Mouse (Mus musculus): ENCODE results near the gene Slco3a1.

Slco3a1 gene

DNA sequence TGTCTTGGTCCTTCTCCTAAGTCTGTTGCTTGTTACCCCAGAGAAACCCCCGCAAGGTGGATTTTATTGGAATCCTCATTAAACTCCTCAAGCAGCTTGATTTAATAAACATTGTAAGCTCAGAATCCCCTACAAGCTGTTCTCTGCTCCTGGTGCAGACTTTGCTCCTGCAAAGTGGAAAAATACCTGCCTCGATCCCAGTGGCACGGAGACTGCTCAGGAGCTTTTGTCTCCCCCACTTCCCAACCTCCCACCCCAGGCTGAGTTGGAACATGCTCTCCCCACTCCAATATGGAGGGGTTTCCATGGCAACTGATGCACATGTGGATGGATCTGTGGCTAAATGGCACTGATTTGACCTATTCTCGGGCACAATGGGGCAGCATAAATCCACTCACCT lies 268.0 kb downstream of the Slco3a1 start:
- CTCF ChIA-PET = no interaction called here
- POLR2A ChIA-PET = no interaction called here

DNA sequence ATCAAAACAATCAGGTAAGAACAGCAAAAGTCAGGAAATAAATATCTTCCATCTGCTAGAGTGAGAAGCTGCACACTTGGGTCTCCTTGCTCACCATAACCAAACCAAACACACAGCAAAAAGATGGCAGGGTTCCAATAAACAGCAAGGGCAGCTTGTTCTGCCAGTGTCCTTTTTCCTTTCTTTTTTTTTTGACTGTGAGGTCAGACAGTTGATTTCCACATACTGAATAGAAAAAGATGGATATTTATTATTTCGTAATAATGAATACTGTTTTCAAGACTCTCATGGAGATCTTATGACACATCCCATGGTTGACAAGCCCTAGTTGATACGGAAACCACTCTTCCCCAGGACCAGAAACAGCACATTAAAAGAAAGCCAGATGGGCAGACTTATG lies 274.2 kb downstream of the Slco3a1 start:
- CTCF ChIA-PET = no interaction called here
- POLR2A ChIA-PET = interaction anchor here in 1 of 4 experiments (0.6 kb wide), 1 partner anchor 1029 kb away, joined by 3 read pairs; the partner anchor contains the start of gene Sv2b

DNA sequence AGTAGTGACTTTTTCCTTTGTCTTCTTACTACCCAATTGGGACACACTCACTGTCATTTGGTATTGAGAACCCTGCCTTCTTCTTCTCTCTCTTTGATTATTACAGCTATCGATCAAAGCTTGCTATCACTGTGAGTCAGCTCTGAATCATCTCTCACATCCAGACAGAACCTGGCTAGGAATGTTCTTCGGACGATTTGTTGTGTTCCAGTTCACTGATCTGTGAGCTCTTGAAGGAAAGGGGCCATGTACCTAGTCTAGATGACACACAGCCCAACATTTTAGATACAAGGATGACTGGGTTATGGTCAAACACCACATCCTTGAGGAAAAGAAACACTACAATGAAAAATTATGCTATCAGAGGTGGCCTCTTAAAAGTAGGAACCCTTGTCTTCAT lies 275.2 kb downstream of the Slco3a1 start:
- CTCF ChIA-PET = no interaction called here
- POLR2A ChIA-PET = interaction anchor here in 1 of 4 experiments (0.8 kb wide), 1 partner anchor 15 kb away, joined by 3 read pairs; no protein-coding TSS in a partner anchor

DNA sequence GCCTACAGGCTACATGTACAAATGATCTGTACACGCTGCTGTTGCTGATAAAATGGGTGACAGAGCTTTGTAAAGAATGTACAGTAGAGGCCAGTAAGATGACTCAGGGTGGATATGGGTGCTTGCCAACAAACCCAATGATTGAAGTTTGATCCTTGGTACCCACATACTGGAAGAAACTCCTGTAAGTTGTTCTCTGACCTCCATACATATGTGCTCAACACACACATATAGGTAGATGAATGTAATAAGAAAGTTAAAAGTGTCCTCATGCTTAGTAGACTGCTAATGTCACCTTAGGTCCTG lies 284.5 kb downstream of the Slco3a1 start:
- POLR2A ChIA-PET = no interaction called here
- CTCF ChIA-PET = no interaction called here

DNA sequence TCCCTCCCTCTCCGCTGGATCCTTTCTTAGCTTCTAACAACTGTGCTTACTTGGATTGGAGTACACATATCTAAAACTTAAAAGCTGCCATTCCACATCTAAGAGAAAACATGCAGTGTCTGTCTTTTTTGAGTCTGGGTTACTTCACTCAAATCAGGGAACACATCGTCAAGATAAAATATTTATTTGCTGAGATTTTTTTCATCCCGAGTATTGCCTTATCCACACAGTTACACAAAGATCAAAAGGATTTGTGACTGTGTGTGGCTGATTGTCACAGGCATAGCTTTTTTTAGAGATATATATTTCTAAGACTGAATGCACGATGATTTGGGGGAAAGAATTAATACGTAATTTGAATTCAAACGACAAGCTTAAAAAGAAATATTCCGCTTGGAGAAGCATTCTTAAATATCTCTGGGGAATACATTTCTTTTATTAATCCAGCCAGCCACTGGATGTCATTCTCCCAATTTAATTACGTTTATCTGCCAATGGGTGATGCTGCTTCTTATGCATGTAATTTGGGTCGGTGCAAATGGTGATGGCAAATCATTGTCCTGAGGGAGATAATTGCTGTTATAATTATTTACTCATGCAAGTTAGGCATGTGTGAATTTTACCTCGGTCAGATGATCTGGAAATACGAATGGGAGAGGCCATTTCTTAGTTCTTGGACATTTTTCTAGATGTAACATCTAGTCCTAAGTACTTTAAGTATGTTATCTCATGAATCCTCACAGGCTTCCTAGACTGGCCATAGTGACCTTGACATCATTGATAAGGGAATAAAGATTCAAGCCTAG lies 285.1 kb downstream of the Slco3a1 start:
- POLR2A ChIA-PET = no interaction called here
- CTCF ChIA-PET = no interaction called here

DNA sequence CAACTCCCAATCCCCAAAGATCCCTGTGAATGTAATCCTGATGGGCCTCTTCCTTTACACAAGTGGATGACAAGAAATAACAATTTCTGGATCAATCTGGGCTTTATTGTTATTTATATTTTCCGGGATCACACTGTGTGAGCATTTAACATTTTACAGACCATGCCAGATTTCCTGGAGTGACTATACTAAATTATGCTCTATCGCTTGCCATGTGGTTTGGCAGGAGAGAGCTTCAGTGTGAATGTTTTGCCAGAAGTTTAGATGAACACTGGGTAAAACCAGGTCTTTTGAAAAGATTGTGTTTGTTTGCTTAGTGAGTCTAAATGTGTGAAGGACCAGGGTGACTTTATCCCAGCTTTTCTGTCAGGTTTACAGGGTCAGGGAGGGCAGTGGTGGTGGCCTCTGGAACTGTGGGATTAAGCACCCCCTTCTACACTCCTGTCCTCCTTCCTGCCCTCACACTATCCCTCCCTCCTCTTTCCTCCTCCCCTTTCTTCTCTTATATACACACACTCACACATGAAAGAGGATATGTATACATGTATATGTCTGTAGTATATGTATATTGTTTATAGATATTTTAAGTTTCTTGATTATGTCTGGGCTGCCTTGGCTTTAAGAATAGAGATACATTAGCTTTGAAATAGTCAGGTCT lies 287.9 kb downstream of the Slco3a1 start:
- ChIA-PET POLR2A (no interaction called here), CTCF (no interaction called here)

DNA sequence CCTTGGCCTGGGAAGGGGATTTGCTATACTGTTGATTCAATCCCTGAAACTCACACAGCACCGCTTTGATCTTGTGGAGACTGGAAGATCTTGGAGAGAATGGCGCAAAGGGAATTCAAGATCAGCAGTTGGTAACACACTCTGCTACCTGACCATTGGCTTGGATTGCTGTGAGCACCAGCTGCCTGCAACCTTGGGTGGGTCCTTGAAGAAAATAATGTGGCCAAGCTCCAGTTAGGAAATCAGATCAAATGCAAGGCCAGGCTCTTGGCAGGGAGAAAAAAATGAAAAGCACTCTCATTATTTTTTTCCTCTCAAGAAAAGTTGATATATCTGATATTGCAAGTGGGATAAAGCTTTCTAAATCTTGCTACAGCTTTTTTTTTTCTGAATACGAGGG lies 298.3 kb downstream of the Slco3a1 start:
- CTCF ChIA-PET = no interaction called here

DNA sequence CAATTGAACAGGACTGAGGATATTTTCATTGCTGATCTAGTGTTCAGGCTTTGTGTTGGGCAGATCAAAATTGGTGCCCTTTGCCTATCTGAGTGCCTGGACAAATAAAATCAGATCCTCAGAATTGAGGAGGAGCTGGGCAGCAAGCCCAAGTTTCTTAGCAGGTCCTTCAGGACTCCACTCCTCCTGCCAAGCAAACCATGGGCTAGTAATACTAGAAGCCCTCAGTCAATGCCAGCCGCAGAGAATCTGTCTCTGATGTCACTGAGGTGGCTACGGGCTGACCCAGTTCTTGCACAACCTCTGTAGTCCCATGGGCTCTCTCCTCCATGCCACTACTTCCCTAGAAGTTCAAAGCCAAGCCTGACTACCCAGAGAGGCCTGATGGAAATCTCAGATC lies 302.5 kb downstream of the Slco3a1 start:
- POLR2A ChIA-PET = interaction anchor here in 1 of 4 experiments (0.5 kb wide), 1 partner anchor 78 kb away, joined by 3 read pairs; no protein-coding TSS in a partner anchor
- CTCF ChIA-PET = no interaction called here

More for the DNA sequence above, 298.3 kb downstream of the Slco3a1 start:
- POLR2A ChIA-PET = no interaction called here

DNA sequence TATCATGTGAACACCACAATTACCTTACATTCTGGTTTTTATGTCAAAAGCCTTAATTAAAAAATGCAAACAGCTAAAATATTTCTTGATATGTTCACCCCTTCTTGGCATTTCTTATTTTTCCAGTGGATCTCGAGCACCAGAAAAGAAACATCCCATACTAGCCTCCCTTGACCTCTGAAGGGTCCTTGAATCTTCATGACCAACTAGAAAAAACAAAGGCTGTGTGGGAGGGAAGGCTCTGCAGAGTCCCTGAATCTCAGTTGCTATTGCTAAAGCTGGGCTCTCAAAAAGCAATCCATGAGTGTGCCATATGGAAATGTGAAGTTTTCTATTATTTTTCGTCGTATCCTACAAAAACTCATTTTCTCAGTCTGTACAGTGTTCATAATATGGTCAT lies 313.3 kb downstream of the Slco3a1 start:
- CTCF ChIA-PET = interaction anchor here in 1 of 4 experiments (1.0 kb wide), 1 partner anchor 216 kb away, joined by 3 read pairs; no protein-coding TSS in a partner anchor
- POLR2A ChIA-PET = no interaction called here

DNA sequence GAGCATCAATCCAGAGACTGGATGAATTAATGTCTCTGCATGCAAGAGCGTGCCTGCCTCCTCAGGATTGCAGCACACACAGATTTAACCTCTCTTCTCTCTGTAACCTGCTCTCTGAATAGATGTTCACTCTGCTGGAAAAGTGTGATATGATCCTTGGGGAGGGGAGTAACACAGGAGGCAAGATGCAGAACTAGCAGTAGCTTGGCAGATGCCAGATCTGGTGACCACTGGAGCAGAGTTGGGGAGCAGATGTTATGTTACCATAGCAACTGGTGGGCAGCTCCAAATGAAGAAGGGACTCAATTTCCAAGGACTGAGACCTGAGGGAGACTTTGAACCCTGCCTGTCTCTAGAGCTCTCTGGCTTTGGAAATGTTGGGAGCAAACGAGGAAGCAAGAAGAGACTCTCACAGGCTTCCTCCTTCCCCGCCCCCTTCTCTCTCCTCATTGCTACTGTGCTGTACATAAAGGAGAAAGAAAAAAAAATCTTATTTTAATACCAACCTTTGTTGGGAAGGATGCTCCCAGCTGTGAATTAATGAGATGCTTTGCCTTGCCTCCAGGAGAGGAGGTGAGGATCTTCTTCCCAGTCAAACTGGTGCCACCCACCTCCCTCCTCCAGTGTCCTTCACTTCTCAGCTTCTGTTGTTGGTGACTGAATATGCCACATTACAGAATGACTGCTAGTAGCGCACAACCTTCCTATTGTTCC lies 314.0 kb downstream of the Slco3a1 start:
- POLR2A ChIA-PET = no interaction called here
- CTCF ChIA-PET = interaction anchor here in 1 of 4 experiments (1.0 kb wide), 1 partner anchor 216 kb away, joined by 3 read pairs; no protein-coding TSS in a partner anchor

Data from embryonic stem cell, embryonic (primary cell).